Mouse (Mus musculus) MEL (cell line): ENCODE results near the gene Zdhhc4. TPM values are rescaled to one million over a fixed set of nuclear protein-coding genes. Genes with fewer than 3 reads are reported as not detected.

Experiments used
- DNase-seq: peaks from one replicate; pipeline ENCODE4 v3.0.0; 2011; ENCODE audit warnings: low read depth, low spot score
- H3K27ac ChIP-seq: 2 replicates; pipeline ENCODE4 v1.5.1; 2012; ENCODE audit warnings: low read depth, mild to moderate bottlenecking, control low read depth, low read length, moderate library complexity; ENCODE audit not compliant: control insufficient read depth
- H3K27me3 ChIP-seq, 2 experiments: fragments of 150-350 bp in 1 of 2; sonication (generic) in 1 of 2; 2 replicates each; pipeline ENCODE4 v1.6.1; 2012; ENCODE audit warnings: low read length in 2 of 2, mild to moderate bottlenecking in 2 of 2, improper control_type of control experiment in 1 of 2, moderate library complexity in 1 of 2; ENCODE audit not compliant: insufficient read depth in 2 of 2, control insufficient read depth in 1 of 2
- H3K36me3 ChIP-seq, 2 experiments: 2 replicates each; pipeline ENCODE4 v1.6.1; 2012 to 2014; ENCODE audit warnings: low read length in 2 of 2, improper control_type of control experiment in 1 of 2, inconsistent platforms in 1 of 2, mild to moderate bottlenecking in 1 of 2; ENCODE audit not compliant: insufficient read depth in 2 of 2, control insufficient read depth in 1 of 2
- H3K4me1 ChIP-seq, 2 experiments: fragments of 150-350 bp in 1 of 2; sonication (generic) in 1 of 2; 2 replicates each; pipeline ENCODE4 v1.6.1; 2012; ENCODE audit warnings: low read length in 2 of 2, improper control_type of control experiment in 1 of 2, mild to moderate bottlenecking in 1 of 2; ENCODE audit not compliant: insufficient read depth in 2 of 2, control insufficient read depth in 1 of 2
- H3K4me3 ChIP-seq, 2 experiments: fragments of 150-350 bp in 1 of 2; sonication (generic) in 1 of 2; 2 replicates each; pipeline ENCODE4 v1.5.1; 2012; ENCODE audit warnings: low read depth in 2 of 2, low read length in 2 of 2, mild to moderate bottlenecking in 2 of 2, moderate library complexity in 2 of 2, control low read depth in 1 of 2, improper control_type of control experiment in 1 of 2; ENCODE audit not compliant: control insufficient read depth in 1 of 2, insufficient read depth in 1 of 2
- H3K79me2 ChIP-seq: 2 replicates; pipeline ENCODE4 v1.6.1; 2012; ENCODE audit warnings: mild to moderate bottlenecking, low read length, moderate library complexity; ENCODE audit not compliant: control insufficient read depth, poor library complexity, insufficient read depth
- H3K9ac ChIP-seq: 2 replicates; pipeline ENCODE4 v1.6.1; 2012; ENCODE audit warnings: low read depth, mild to moderate bottlenecking, control low read depth, low read length, moderate library complexity; ENCODE audit not compliant: control insufficient read depth, poor library complexity, severe bottlenecking
- H3K9me3 ChIP-seq: fragments of 150-350 bp; sonication (generic); replicated peaks from 2 replicates; pipeline ENCODE4 v1.6.1; 2012; ENCODE audit warnings: mild to moderate bottlenecking, low read length, improper control_type of control experiment, moderate library complexity; ENCODE audit not compliant: insufficient read depth
- ELF1 ChIP-seq: IDR thresholded peaks from 2 replicates; pipeline ENCODE4 v1.6.1; 2014; ENCODE audit warnings: low read depth, mild to moderate bottlenecking, inconsistent platforms, low read length, improper control_type of control experiment, moderate library complexity
- EP300 ChIP-seq, 2 experiments: IDR thresholded peaks; 2 replicates each; pipeline ENCODE4 v1.6.1; 2011; ENCODE audit warnings: improper control_type of control experiment in 2 of 2, low read length in 2 of 2, low read depth in 1 of 2, mild to moderate bottlenecking in 1 of 2
- GATA1 ChIP-seq: IDR thresholded peaks from 2 replicates; pipeline ENCODE4 v1.6.1; 2011; ENCODE audit warnings: low read depth, low read length, improper control_type of control experiment
- HCFC1 ChIP-seq: IDR thresholded peaks from 2 replicates; pipeline ENCODE4 v1.6.1; 2012; ENCODE audit warnings: low read depth, mild to moderate bottlenecking, inconsistent platforms, low read length, improper control_type of control experiment, moderate library complexity
- KAT2A ChIP-seq: conservative IDR thresholded peaks from 2 replicates; pipeline ENCODE4 v1.6.1; 2012; ENCODE audit warnings: low read depth, low read length, improper control_type of control experiment, inconsistent platforms
- MEF2A ChIP-seq: IDR thresholded peaks from 2 replicates; pipeline ENCODE4 v1.6.1; 2014; ENCODE audit warnings: low read depth, mild to moderate bottlenecking, inconsistent platforms, low read length, improper control_type of control experiment; ENCODE audit not compliant: poor library complexity, insufficient replicate concordance, severe bottlenecking; ENCODE audit errors: extremely low read depth
- MXI1 ChIP-seq: IDR thresholded peaks from 2 replicates; pipeline ENCODE4 v1.6.1; 2011; ENCODE audit warnings: mild to moderate bottlenecking, low read depth, low read length, improper control_type of control experiment
- MYB ChIP-seq: IDR thresholded peaks from 2 replicates; pipeline ENCODE4 v1.6.1; 2011; ENCODE audit warnings: mild to moderate bottlenecking, low read depth, low read length, improper control_type of control experiment
- MYC ChIP-seq: IDR thresholded peaks from 2 replicates; pipeline ENCODE4 v1.6.1; 2011; ENCODE audit warnings: low read depth, mild to moderate bottlenecking, low read length, improper control_type of control experiment, moderate library complexity
- NRF1 ChIP-seq: IDR thresholded peaks from 2 replicates; pipeline ENCODE4 v1.6.1; 2014; ENCODE audit warnings: low read depth, mild to moderate bottlenecking, inconsistent platforms, low read length, improper control_type of control experiment, moderate library complexity; ENCODE audit not compliant: poor library complexity, insufficient read depth, severe bottlenecking
- POLR2AphosphoS5 ChIP-seq: IDR thresholded peaks from 2 replicates; pipeline ENCODE4 v1.6.1; 2012; ENCODE audit warnings: low read depth, borderline replicate concordance, mild to moderate bottlenecking, inconsistent platforms, low read length, moderate library complexity, mixed read lengths
- SIN3A ChIP-seq: IDR thresholded peaks from 2 replicates; pipeline ENCODE4 v1.6.1; 2012; ENCODE audit warnings: low read length, improper control_type of control experiment, inconsistent platforms
- TBP ChIP-seq: IDR thresholded peaks from 2 replicates; pipeline ENCODE4 v1.8.0; 2011; ENCODE audit warnings: low read depth, low read length, improper control_type of control experiment
- USF1 ChIP-seq: IDR thresholded peaks from 2 replicates; pipeline ENCODE4 v1.6.1; 2014; ENCODE audit warnings: low read depth, mild to moderate bottlenecking, inconsistent platforms, low read length, improper control_type of control experiment, moderate library complexity
- ZMIZ1 ChIP-seq: IDR thresholded peaks from 2 replicates; pipeline ENCODE4 v1.6.1; 2012; ENCODE audit warnings: low read depth, mild to moderate bottlenecking, inconsistent platforms, low read length, improper control_type of control experiment, moderate library complexity
- polyA plus RNA-seq, 2 experiments: library from polyadenylated mRNA; stranded (reverse) in 1 of 2; unstranded in 1 of 2; fragments of >175 nt in 1 of 2; fragments of >200 nt in 1 of 2; gene quantifications; 2 replicates each; pipeline versions ENCODE4 v1.2.1 to v1.2.4; 2012; ENCODE audit warnings: low replicate concordance in 2 of 2, low read depth in 1 of 2; ENCODE audit not compliant: insufficient read length in 2 of 2, insufficient read depth in 1 of 2, missing spikeins in 1 of 2
- total RNA-seq: library from RNA; depleted of rRNA; stranded (reverse); fragments of 300-350 nt; gene quantifications from 2 replicates; pipeline ENCODE4 v1.2.3, GENCODE M21; 2012

Gene Zdhhc4
- total and polyA plus RNA-seq, 3 experiments: 17.6 to 62.1 TPM; not detected in 1

DNA sequence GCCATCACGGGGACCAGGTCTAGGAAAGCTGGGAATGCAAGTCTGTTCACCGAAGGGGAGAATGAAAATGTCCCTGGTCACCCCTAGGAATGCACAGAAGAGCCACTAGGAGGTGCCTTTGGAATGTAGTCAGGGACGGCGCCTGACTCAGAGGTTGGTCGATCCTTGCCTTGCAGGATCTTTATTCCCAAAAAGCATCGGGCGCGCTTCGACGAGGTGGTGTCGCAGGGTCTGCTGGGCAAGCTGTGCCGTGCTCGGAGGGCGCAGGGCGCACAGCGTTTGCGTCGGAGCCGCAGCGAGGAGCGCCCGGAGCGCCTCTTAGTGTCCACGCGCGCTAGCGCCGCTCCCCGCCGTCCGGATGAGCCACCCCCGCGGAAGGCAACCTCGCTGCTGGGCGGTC lies 43.8 kb upstream of the Zdhhc4 start:
- no peak for DNase-seq
- H3K27me3 ChIP-seq: no peaks in the 10 kb centered on the region
- no peak overlapping the region for H3K4me3 ChIP-seq

DNA sequence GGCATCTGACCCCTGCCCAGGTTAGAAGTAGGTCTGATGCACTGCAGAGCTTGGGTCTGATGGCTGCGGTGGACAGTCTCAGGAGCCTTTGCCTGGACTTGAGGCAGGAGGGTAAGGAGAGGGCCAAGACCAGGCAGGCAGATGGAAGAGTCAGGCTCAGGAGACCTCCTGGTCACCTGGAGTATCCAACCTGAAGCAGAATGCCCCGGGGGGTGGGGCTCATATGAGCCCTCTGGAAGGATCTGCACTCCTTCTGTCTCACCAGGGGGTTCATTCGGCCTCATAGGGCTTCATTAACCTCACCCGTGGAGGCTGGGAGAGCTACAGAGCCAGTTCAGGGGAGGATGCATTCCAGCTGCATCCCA lies 42.1 kb upstream of the Zdhhc4 start:
- Histone ChIP-seq H3K9me3 (no peaks in the 10 kb centered on the region), H3K27me3 (no peaks in the 10 kb centered on the region), H3K4me1 (peaks cover 0 to 5% of the 10 kb centered on the region in 2 experiments; a peak in 1 of 4 replicates), H3K9ac (no peak overlapping the region), H3K4me3 (no peak overlapping the region), H3K79me2 (no peaks in the 10 kb centered on the region), H3K36me3 (peaks cover 0 to 3% of the 10 kb centered on the region in 2 experiments; a peak in 2 of 4 replicates), H3K27ac (no peak overlapping the region)
- TF ChIP-seq POLR2AphosphoS5: no peak
- TF ChIP-seq EP300 (IDR thresholded peaks at IDR 0.05; ENCODE audit: low read depth in 1 of 2, low read length in 2 of 2): no peak
- no peak for DNase-seq

More for the DNA sequence above, 43.8 kb upstream of the Zdhhc4 start:
- no peak overlapping the region for H3K9ac ChIP-seq
- no peak overlapping the region for H3K27ac ChIP-seq
- H3K9me3 ChIP-seq: no peaks in the 10 kb centered on the region
- H3K4me1 ChIP-seq: no peaks in the 10 kb centered on the region
- no peaks in the 10 kb centered on the region for H3K36me3 ChIP-seq
- no peak for TF ChIP-seq MEF2A
- no peak for TF ChIP-seq MYC
- TF ChIP-seq SIN3A: no peak
- no peak for TF ChIP-seq GATA1
- no peak for TF ChIP-seq HCFC1
- no peak for TF ChIP-seq NRF1
- TF ChIP-seq USF1: no peak
- TF ChIP-seq ZMIZ1: no peak
- TF ChIP-seq TBP: no peak
- no peak for TF ChIP-seq KAT2A
- TF ChIP-seq ELF1: no peak
- no peak for TF ChIP-seq MYB
- TF ChIP-seq MXI1: no peak
- H3K79me2 ChIP-seq: no peaks in the 10 kb centered on the region
